24 mouse cellular contexts compared by ENCODE assay signal in genomic region chr2:38001004-38001403, GRCm38 (mm10).
DNase-seq lines count a peak whose midpoint lies in the region; ATAC-seq lines count a peak whose summit lies in the region.
"Had no signal": no experiment of that assay in that cellular context is flagged by ENCODE, and none has a peak within 500 bp of the region (broad histone marks: within the 10 kb centered on the region; RNA-seq: fewer than 3 reads in every experiment).

No protein-coding gene starts in this region.

- DNase-seq in heart, adult 11 months: peak; percentile 74
- no peak for DNase-seq in heart, postnatal 36 days
- no peak for DNase-seq in left cerebral cortex, adult 18-20 months (ENCODE audit: low spot score in 2 of 2)
- DNase-seq: adrenal gland, adult 8-10 months; adrenal gland, postnatal 36 days; B cell, adult 2 months; cerebellum, adult 11-12 months; cerebellum, adult 9-11 months; cerebellum, postnatal 36 days; gastrocnemius, adult 2 months; gastrocnemius, postnatal 36 days; heart, adult 18-20 months; heart, postnatal 10 days had no signal

- no peaks in the 10 kb centered on the region for H3K9me3 ChIP-seq in liver, embryonic 12.5 days (replicated peaks)
- H3K9me3 ChIP-seq in liver, embryonic 16.5 days (replicated peaks; ENCODE audit: control insufficient read depth, low read length): no peaks in the 10 kb centered on the region
- H3K9me3 ChIP-seq in intestine, embryonic 15.5 days: no peaks in the 10 kb centered on the region
- H3K9me3 ChIP-seq: embryonic facial prominence, embryonic 10.5 days; forebrain, embryonic 10.5 days; G1E; heart, embryonic 10.5 days; hindbrain, embryonic 13.5 days had no signal

- WGBS in liver, embryonic 12.5 days (ENCODE audit: insufficient replicate concordance): 52% methylated on average over 1 of the region's 1 CpGs
- WGBS in liver, embryonic 16.5 days (ENCODE audit: insufficient replicate concordance): 28% methylated on average over 1 of the region's 1 CpGs
- WGBS in intestine, embryonic 15.5 days: 92% methylated on average over 1 of the region's 1 CpGs

- intact Hi-C loops in heart, postnatal 36 days (cut with DNase I): no loop called here

- H3K27ac ChIP-seq in liver, embryonic 12.5 days: no peak overlapping the region
- no peak overlapping the region for H3K27ac ChIP-seq in liver, embryonic 16.5 days (ENCODE audit: low read length)
- no peak overlapping the region for H3K27ac ChIP-seq in intestine, embryonic 15.5 days
- H3K27ac ChIP-seq: embryonic facial prominence, embryonic 10.5 days; forebrain, embryonic 10.5 days; gastrocnemius, adult 2 months; heart, embryonic 10.5 days; hindbrain, embryonic 13.5 days had no signal

- H3K4me3 ChIP-seq in liver, embryonic 12.5 days: no peak overlapping the region
- no peak overlapping the region for H3K4me3 ChIP-seq in liver, embryonic 16.5 days (ENCODE audit: low read depth, low read length)
- no peak overlapping the region for H3K4me3 ChIP-seq in intestine, embryonic 15.5 days (replicated peaks)
- H3K4me3 ChIP-seq: embryonic facial prominence, embryonic 10.5 days; forebrain, embryonic 10.5 days; gastrocnemius, adult 2 months; heart, embryonic 10.5 days; hindbrain, embryonic 13.5 days had no signal

- H3K9ac ChIP-seq in liver, embryonic 12.5 days: no peak overlapping the region
- H3K9ac ChIP-seq in liver, embryonic 16.5 days (ENCODE audit: low read depth, low read length): no peak overlapping the region
- no peak overlapping the region for H3K9ac ChIP-seq in intestine, embryonic 15.5 days
- H3K9ac ChIP-seq: hindbrain, embryonic 13.5 days had no signal

- H3K4me2 ChIP-seq in liver, embryonic 12.5 days: no peak overlapping the region
- no peak overlapping the region for H3K4me2 ChIP-seq in liver, embryonic 16.5 days (ENCODE audit: low read depth, low read length)
- no peak overlapping the region for H3K4me2 ChIP-seq in intestine, embryonic 15.5 days (replicated peaks)
- H3K4me2 ChIP-seq: hindbrain, embryonic 13.5 days had no signal

- peaks cover 8% of the 10 kb centered on the region for H3K36me3 ChIP-seq in liver, embryonic 12.5 days
- no peaks in the 10 kb centered on the region for H3K36me3 ChIP-seq in liver, embryonic 16.5 days (ENCODE audit: control insufficient read depth, insufficient read depth)
- no peaks in the 10 kb centered on the region for H3K36me3 ChIP-seq in intestine, embryonic 15.5 days
- H3K36me3 ChIP-seq: embryonic facial prominence, embryonic 10.5 days; heart, embryonic 10.5 days; hindbrain, embryonic 13.5 days had no signal

- peaks cover 10% of the 10 kb centered on the region for H3K4me1 ChIP-seq in liver, embryonic 12.5 days
- H3K4me1 ChIP-seq in liver, embryonic 16.5 days (ENCODE audit: control insufficient read depth, low read depth, low read length): no peaks in the 10 kb centered on the region
- H3K4me1 ChIP-seq in intestine, embryonic 15.5 days (replicated peaks): no peaks in the 10 kb centered on the region
- H3K4me1 ChIP-seq: heart, embryonic 10.5 days; hindbrain, embryonic 13.5 days had no signal

- H3K27me3 ChIP-seq in liver, embryonic 12.5 days (replicated peaks): no peaks in the 10 kb centered on the region
- no peaks in the 10 kb centered on the region for H3K27me3 ChIP-seq in liver, embryonic 16.5 days (ENCODE audit: control insufficient read depth, insufficient read depth, low read depth, low read length)
- H3K27me3 ChIP-seq in intestine, embryonic 15.5 days (replicated peaks): no peaks in the 10 kb centered on the region
- H3K27me3 ChIP-seq: hindbrain, embryonic 13.5 days had no signal

- ATAC-seq in liver, embryonic 12.5 days: peak; percentile 61
- ATAC-seq in liver, embryonic 16.5 days (ENCODE audit: low read depth): peak; percentile 56
- ATAC-seq in megakaryocyte, adult 5-6 weeks (ENCODE audit: poor library complexity, severe bottlenecking): no peak
- no peak for ATAC-seq in intestine, embryonic 15.5 days
- ATAC-seq: CD4-positive, CD25-positive, alpha-beta regulatory T cell, adult 4 months; forebrain, embryonic 14.5 days had no signal

Comparison
In these comparisons a context has a peak if more than half of its experiments do, and no peak if none do; other contexts are left out.
1. ATAC-seq: peak in liver, embryonic 12.5 days (single experiment) and liver, embryonic 16.5 days (single experiment); none in megakaryocyte, adult 5-6 weeks (single experiment) and intestine, embryonic 15.5 days (single experiment).